Mouse (Mus musculus) myocyte (in vitro differentiated cells): ENCODE data around the gene Nosip.

Source experiments
- MAX ChIP-seq: IDR thresholded peaks from one replicate; pipeline ENCODE4 v1.6.1; 2011; ENCODE audit warnings: low read depth, mild to moderate bottlenecking, control low read depth
- MYOD1 ChIP-seq, 3 experiments: IDR thresholded peaks; one replicate each; pipeline ENCODE4 v1.6.1; 2011; ENCODE audit warnings: control low read depth in 2 of 3, low read depth in 2 of 3, mild to moderate bottlenecking in 2 of 3, moderate library complexity in 1 of 3; ENCODE audit not compliant: insufficient read length in 2 of 3, control insufficient read depth in 1 of 3
- MYOG ChIP-seq, 3 experiments: IDR thresholded peaks; one replicate each; pipeline ENCODE4 v1.6.1; 2011; ENCODE audit warnings: control low read depth in 2 of 3, low read depth in 2 of 3, mild to moderate bottlenecking in 2 of 3; ENCODE audit not compliant: insufficient read length in 2 of 3, control insufficient read depth in 1 of 3, insufficient read depth in 1 of 3
- POLR2A ChIP-seq: IDR thresholded peaks from one replicate; pipeline ENCODE4 v1.6.1; 2011; ENCODE audit warnings: low read depth, mild to moderate bottlenecking, control low read depth, moderate library complexity; ENCODE audit not compliant: insufficient read length
- POLR2AphosphoS2 ChIP-seq: IDR thresholded peaks from one replicate; pipeline ENCODE4 v1.6.1; 2011; ENCODE audit warnings: low read depth, control low read depth; ENCODE audit not compliant: insufficient read length
- REST ChIP-seq: IDR thresholded peaks from one replicate; pipeline ENCODE4 v1.6.1; 2011; ENCODE audit warnings: mild to moderate bottlenecking, control low read depth, moderate library complexity; ENCODE audit not compliant: insufficient read depth, insufficient read length
- SRF ChIP-seq: IDR thresholded peaks from one replicate; pipeline ENCODE4 v1.6.1; 2011; ENCODE audit warnings: low read depth; ENCODE audit not compliant: control insufficient read depth, insufficient read length
- TCF12 ChIP-seq: IDR thresholded peaks from one replicate; pipeline ENCODE4 v1.6.1; 2011; ENCODE audit warnings: mild to moderate bottlenecking, control low read depth; ENCODE audit not compliant: poor library complexity, insufficient read depth, severe bottlenecking
- TCF3 ChIP-seq: IDR thresholded peaks from one replicate; pipeline ENCODE4 v1.6.1; 2011; ENCODE audit warnings: low read depth, control low read depth; ENCODE audit not compliant: insufficient read length
- USF1 ChIP-seq: IDR thresholded peaks from one replicate; pipeline ENCODE4 v1.6.1; 2011; ENCODE audit warnings: low read depth, mild to moderate bottlenecking, control low read depth, moderate library complexity

DNA sequence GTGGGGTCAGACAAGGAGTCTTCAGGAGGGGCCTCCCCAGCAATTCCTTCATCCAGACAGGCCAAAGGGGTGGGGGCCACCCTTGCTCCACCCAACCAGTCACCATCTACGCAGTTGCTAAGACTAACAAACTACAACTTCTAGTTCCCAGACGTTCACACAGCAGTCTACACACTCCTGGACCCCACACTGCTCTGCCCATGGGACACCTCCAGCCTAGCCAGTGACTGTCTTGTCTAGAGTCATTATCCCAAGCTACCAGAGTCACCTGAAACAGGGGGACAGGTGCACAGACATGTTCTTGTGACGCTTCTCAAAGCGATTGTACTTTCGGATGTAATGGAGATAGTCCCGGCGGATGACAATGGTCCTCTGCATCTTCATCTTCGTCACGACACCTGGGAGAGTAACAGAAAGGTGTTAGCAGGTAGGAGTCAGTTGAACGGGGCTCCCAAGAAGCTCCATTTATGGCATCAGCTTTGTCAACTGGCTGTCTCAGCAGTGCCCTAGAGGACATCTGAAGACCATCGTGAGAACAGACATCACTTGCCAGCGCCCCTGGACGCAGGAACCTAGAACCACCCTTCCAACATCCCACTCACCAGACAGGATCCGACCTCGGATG, 60.4 kb downstream of the Nosip start:
- TF ChIP-seq POLR2A (no peak), REST (no peak), POLR2AphosphoS2 (no peak), MYOD1 (IDR thresholded peaks at IDR 0.05; ENCODE audit: control insufficient read depth in 1 of 3, insufficient read length in 2 of 3, low read depth in 2 of 3) (no peak), USF1 (no peak), MAX (no peak), TCF12 (no peak), TCF3 (no peak), SRF (no peak), MYOG (IDR thresholded peaks at IDR 0.05; ENCODE audit: control insufficient read depth in 1 of 3, insufficient read depth in 1 of 3, insufficient read length in 2 of 3, low read depth in 2 of 3) (no peak)
